Mouse (Mus musculus) CH12.LX (cell line): ENCODE measurements around the gene Rarg. TPM values are rescaled to one million over a fixed set of nuclear protein-coding genes. Genes with fewer than 3 reads are reported as not detected.
A peak's percentile ranks its signal among the peaks of the same experiment; 100 is the strongest.

Experiments
- DNase-seq: peaks from one replicate; pipeline ENCODE4 v3.0.0-alpha.2; 2013; ENCODE audit errors: extremely low read depth
- H3K27ac ChIP-seq: 2 replicates; pipeline ENCODE4 v1.5.1; 2012; ENCODE audit warnings: low read depth, mild to moderate bottlenecking, control low read depth, moderate library complexity; ENCODE audit not compliant: insufficient read depth
- H3K27me3 ChIP-seq: replicated peaks from 2 replicates; pipeline ENCODE3; 2012; ENCODE audit warnings: inconsistent platforms
- H3K36me3 ChIP-seq, 2 experiments: replicated peaks in 1 of 2; 2 replicates each; pipeline versions ENCODE3 to v1.6.1; 2012; ENCODE audit warnings: inconsistent platforms in 1 of 2, low read length in 1 of 2, mild to moderate bottlenecking in 1 of 2, mixed read lengths in 1 of 2, moderate library complexity in 1 of 2; ENCODE audit not compliant: control insufficient read depth in 1 of 2, insufficient read depth in 1 of 2
- H3K4me1 ChIP-seq, 2 experiments: 2 replicates each; pipeline ENCODE4 v1.6.1; 2012; ENCODE audit warnings: inconsistent platforms in 1 of 2, moderate library complexity in 1 of 2; ENCODE audit not compliant: insufficient read depth in 2 of 2, control insufficient read depth in 1 of 2
- H3K4me2 ChIP-seq: 2 replicates; pipeline ENCODE4 v1.6.1; 2012; ENCODE audit warnings: low read depth, mild to moderate bottlenecking, control low read depth; ENCODE audit not compliant: poor library complexity, insufficient read depth, severe bottlenecking
- H3K4me3 ChIP-seq, 3 experiments: fragments of 150-350 bp in 1 of 3; sonication (generic) in 1 of 3; replicated peaks in 1 of 3; 2 replicates each; pipeline versions ENCODE3 to v1.5.1; 2011 to 2012; ENCODE audit warnings: low read depth in 2 of 3, low read length in 2 of 3, mild to moderate bottlenecking in 2 of 3, moderate library complexity in 2 of 3, control low read depth in 1 of 3, improper control_type of control experiment in 1 of 3, inconsistent platforms in 1 of 3, mixed read lengths in 1 of 3; ENCODE audit not compliant: poor library complexity in 1 of 3
- H3K79me2 ChIP-seq: replicated peaks from 2 replicates; pipeline ENCODE4 v1.6.1; 2012; ENCODE audit warnings: mild to moderate bottlenecking, moderate library complexity; ENCODE audit not compliant: control insufficient read depth, poor library complexity, insufficient read depth, severe bottlenecking; ENCODE audit errors: extremely low read depth
- H3K9ac ChIP-seq: 2 replicates; pipeline ENCODE4 v1.6.1; 2012; ENCODE audit warnings: low read depth, mild to moderate bottlenecking, control low read depth, moderate library complexity; ENCODE audit not compliant: insufficient read depth
- H3K9me3 ChIP-seq: replicated peaks from 2 replicates; pipeline ENCODE3; 2012; ENCODE audit warnings: low read length, inconsistent platforms, mixed read lengths
- CHD1 ChIP-seq: IDR thresholded peaks from 2 replicates; pipeline ENCODE4 v1.6.1; 2012; ENCODE audit warnings: low read depth, low read length, improper control_type of control experiment, inconsistent platforms
- CHD2 ChIP-seq: IDR thresholded peaks from 2 replicates; pipeline ENCODE4 v1.6.1; 2011; ENCODE audit warnings: low read length, improper control_type of control experiment
- MAFK ChIP-seq: IDR thresholded peaks from 2 replicates; pipeline ENCODE4 v1.6.1; 2011; ENCODE audit warnings: low read length, improper control_type of control experiment; ENCODE audit not compliant: insufficient replicate concordance
- PAX5 ChIP-seq: IDR thresholded peaks from 2 replicates; pipeline ENCODE4 v1.6.1; 2012; ENCODE audit warnings: low read length, inconsistent platforms, mixed read lengths
- SMC3 ChIP-seq: IDR thresholded peaks from 2 replicates; pipeline ENCODE4 v1.6.1; 2011; ENCODE audit warnings: low read depth, low read length, improper control_type of control experiment
- TBP ChIP-seq: conservative IDR thresholded peaks from 2 replicates; pipeline ENCODE4 v1.6.1; 2011; ENCODE audit warnings: low read depth, low read length, improper control_type of control experiment
- ZKSCAN1 ChIP-seq: IDR thresholded peaks from 2 replicates; pipeline ENCODE4 v1.6.1; 2012; ENCODE audit warnings: low read depth, inconsistent platforms, low read length, improper control_type of control experiment, borderline replicate concordance
- ZNF384 ChIP-seq: IDR thresholded peaks from 2 replicates; pipeline ENCODE4 v1.6.1; 2012; ENCODE audit warnings: low read depth, low read length, improper control_type of control experiment, inconsistent platforms
- dilution Hi-C: fragments of 300-500 bp; cut with MboI; formaldehyde crosslinking; loops from 2 replicates; pipeline ENCODE4 v1.14.3; 2020; ENCODE audit warnings: low sequenced_read_pairs; ENCODE audit not compliant: extremely low pct_unique_long_range_greater_than_20kb, extremely low pct_ligation_motif_present
- in situ Hi-C: fragments of 300-500 bp; cut with MboI; formaldehyde crosslinking; loops from 3 replicates; pipeline ENCODE4 v1.14.3; 2019; ENCODE audit warnings: low sequenced_read_pairs, low pct_ligation_motif_present, low pct_unique_long_range_greater_than_20kb, mixed read lengths
- polyA plus RNA-seq: library from polyadenylated mRNA; unstranded; fragments of >175 nt; gene quantifications from 2 replicates; pipeline ENCODE4 v1.2.1, GENCODE M21; 2012; ENCODE audit warnings: low read depth; ENCODE audit not compliant: insufficient read length
- total RNA-seq, 2 experiments: library from RNA; depleted of rRNA; stranded (reverse); fragments of 300-350 nt in 1 of 2; fragments of >200 nt in 1 of 2; gene quantifications; 2 replicates each; pipeline ENCODE4 v1.2.3; 2012 to 2014

Gene Rarg
- total and polyA plus RNA-seq, 3 experiments = 0.17 to 0.76 (median 0.64) TPM

DNA sequence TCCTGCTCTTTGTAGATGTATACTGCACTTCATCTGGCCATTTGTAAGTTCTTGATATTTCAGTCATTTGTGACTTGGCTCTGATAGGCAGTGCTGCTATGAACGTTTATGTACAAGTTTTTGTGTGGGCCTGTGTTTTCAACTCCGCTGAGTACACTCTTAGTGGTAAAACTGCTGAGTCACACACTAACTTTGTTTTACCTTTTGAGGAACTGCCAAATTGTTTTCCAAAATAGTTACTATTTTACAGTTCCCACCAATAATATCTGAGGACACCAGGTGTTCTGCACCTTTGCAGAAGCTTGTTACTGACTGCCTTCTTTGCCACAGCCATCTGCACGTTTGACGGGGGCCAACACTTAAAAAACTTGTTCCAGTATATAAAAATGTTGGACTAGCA, 62.9 kb downstream of the Rarg start:
- no peak for DNase-seq
- Histone ChIP-seq H3K4me3 (no peak overlapping the region), H3K79me2 (no peaks in the 10 kb centered on the region), H3K4me1 (peaks cover 9 to 46% of the 10 kb centered on the region in 2 experiments), H3K4me2 (no peak overlapping the region), H3K9me3 (no peaks in the 10 kb centered on the region), H3K27me3 (no peaks in the 10 kb centered on the region), H3K36me3 (no peaks in the 10 kb centered on the region), H3K27ac (no peak overlapping the region), H3K9ac (no peak overlapping the region)
- dilution Hi-C loops (no loop called here), in situ Hi-C loops (no loop called here)
- TF ChIP-seq CHD2 = no peak
- TF ChIP-seq MAFK = peak; percentile 69; the same call in 1 of the 2 replicates

DNA sequence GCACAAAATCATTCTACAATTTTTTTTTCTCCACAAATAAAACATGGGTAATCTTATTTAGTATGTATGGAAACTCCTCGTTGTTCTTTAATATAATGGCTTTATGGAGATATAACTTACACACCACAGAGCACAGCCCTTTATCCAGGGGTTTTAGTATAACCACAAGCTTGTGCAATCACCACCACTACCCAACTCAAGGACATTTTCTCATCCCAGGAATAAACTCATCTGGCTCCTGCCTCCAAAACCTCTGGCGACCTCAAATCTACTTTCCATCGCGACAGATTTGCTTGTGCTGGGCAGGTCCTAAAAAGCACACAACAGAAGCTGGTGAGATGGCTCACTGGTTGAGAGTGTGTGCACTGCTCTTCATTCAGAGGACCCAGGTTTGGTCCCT, 63.7 kb downstream of the Rarg start:
- no peak overlapping the region for H3K27ac ChIP-seq
- DNase-seq = no peak
- TF ChIP-seq CHD2 (no peak), CHD1 (no peak), ZKSCAN1 (no peak), SMC3 (no peak), ZNF384 (no peak), PAX5 (no peak)
- H3K27me3 ChIP-seq = peaks cover 2% of the 10 kb centered on the region
- in situ Hi-C loops = no loop called here
- H3K79me2 ChIP-seq = no peaks in the 10 kb centered on the region
- H3K4me2 ChIP-seq = no peak overlapping the region
- H3K4me1 ChIP-seq = peaks cover 13 to 54% of the 10 kb centered on the region in 2 experiments
- H3K4me3 ChIP-seq = no peak overlapping the region
- H3K9ac ChIP-seq = no peak overlapping the region
- dilution Hi-C loops = no loop called here
- H3K9me3 ChIP-seq = no peaks in the 10 kb centered on the region
- no peaks in the 10 kb centered on the region for H3K36me3 ChIP-seq

DNA sequence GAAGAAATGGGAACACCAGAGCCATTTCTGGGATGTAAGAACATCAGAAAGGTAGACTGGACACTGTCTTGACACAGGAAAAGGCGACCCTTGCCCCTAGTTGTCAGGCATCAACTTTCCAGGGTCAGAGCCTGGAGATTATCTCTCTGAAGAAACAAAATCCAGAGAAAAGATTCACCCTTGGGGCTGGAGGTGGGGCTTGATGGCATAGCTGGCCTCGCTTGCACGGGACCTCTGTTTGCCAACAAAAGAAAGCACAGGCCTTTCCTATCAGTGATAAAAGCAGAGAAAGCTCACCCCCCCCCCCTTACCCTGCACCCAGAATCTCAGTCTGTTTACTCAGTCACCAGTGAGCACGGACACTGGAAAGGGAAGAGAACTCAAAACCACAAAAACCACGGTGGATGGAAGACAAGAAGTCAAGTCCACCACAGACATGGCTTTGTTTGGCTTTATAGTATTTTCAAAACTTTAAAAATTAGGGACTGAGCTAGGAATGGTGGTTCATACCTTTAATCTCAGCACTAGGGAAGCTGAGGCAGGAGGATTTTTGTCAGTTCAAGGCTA, 64.4 kb downstream of the Rarg start:
- dilution Hi-C loops = no loop called here

More for the DNA sequence above, 64.4 kb downstream of the Rarg start:
- Histone ChIP-seq H3K27me3 (peaks cover 2% of the 10 kb centered on the region), H3K36me3 (no peaks in the 10 kb centered on the region), H3K4me2 (peak overlapping the region; percentile 2), H3K9ac (no peak overlapping the region), H3K4me3 (no peak overlapping the region)
- no peak for DNase-seq
- no peak for TF ChIP-seq TBP
- TF ChIP-seq, all 38 proteins: peak for 0
- H3K9me3 ChIP-seq = no peaks in the 10 kb centered on the region
- peaks cover 17 to 59% of the 10 kb centered on the region in 2 experiments for H3K4me1 ChIP-seq
- in situ Hi-C loops = no loop called here
- no peak overlapping the region for H3K27ac ChIP-seq
- no peaks in the 10 kb centered on the region for H3K79me2 ChIP-seq
